Mouse (Mus musculus): ENCODE results near the gene Ccser2. TPM values are rescaled to one million over a fixed set of nuclear protein-coding genes. Genes with fewer than 3 reads are reported as not detected.

The Ccser2 gene
- polyA plus RNA-seq, 1 experiment, result 32.8 TPM

GRCm38 (mm10) chr14:36904206-36904605 is 64.4 kb downstream of the Ccser2 start:
- H3K9ac ChIP-seq (ENCODE audit: low read depth, poor library complexity, severe bottlenecking), result no peak overlapping the region

GRCm38 (mm10) chr14:36900883-36901282 is 67.7 kb downstream of the Ccser2 start:
- no peaks in the 10 kb centered on the region for H3K4me1 ChIP-seq (ENCODE audit: control insufficient read depth, insufficient read depth, low read length)
- no peaks in the 10 kb centered on the region for H3K27me3 ChIP-seq (ENCODE audit: control insufficient read depth, insufficient read depth, low read length, poor library complexity, severe bottlenecking)
- TF ChIP-seq CTCF (IDR thresholded peaks at IDR 0.05; ENCODE audit: low read depth, low read length) (no peak), POLR2A (IDR thresholded peaks at IDR 0.05; ENCODE audit: insufficient read depth, low read length) (no peak), EP300 (IDR thresholded peaks at IDR 0.05; ENCODE audit: insufficient read depth, low read depth, low read length) (no peak)
- peaks cover 2% of the 10 kb centered on the region; the same call in 1 of the 2 replicates for H3K36me3 ChIP-seq (ENCODE audit: control insufficient read depth, insufficient read depth, low read length, poor library complexity, severe bottlenecking)
- no peaks in the 10 kb centered on the region for H3K9me3 ChIP-seq (replicated peaks; ENCODE audit: control insufficient read depth, insufficient read depth, low read length, poor library complexity, severe bottlenecking)
- no peak overlapping the region for H3K9ac ChIP-seq (ENCODE audit: low read depth, poor library complexity, severe bottlenecking)
- H3K4me3 ChIP-seq (ENCODE audit: low read depth, low read length), result no peak overlapping the region
- H3K27ac ChIP-seq (ENCODE audit: insufficient read depth, low read length), result no peak overlapping the region

More at GRCm38 (mm10) chr14:36904206-36904605, 64.4 kb downstream of the Ccser2 start:
- TF ChIP-seq CTCF (IDR thresholded peaks at IDR 0.05; ENCODE audit: low read depth, low read length) (no peak), POLR2A (IDR thresholded peaks at IDR 0.05; ENCODE audit: insufficient read depth, low read length) (no peak), EP300 (IDR thresholded peaks at IDR 0.05; ENCODE audit: insufficient read depth, low read depth, low read length) (no peak)
- no peak overlapping the region for H3K4me3 ChIP-seq (ENCODE audit: low read depth, low read length)
- H3K4me1 ChIP-seq (ENCODE audit: control insufficient read depth, insufficient read depth, low read length), result no peaks in the 10 kb centered on the region
- H3K36me3 ChIP-seq (ENCODE audit: control insufficient read depth, insufficient read depth, low read length, poor library complexity, severe bottlenecking), result peaks cover 7% of the 10 kb centered on the region
- H3K27ac ChIP-seq (ENCODE audit: insufficient read depth, low read length), result no peak overlapping the region
- H3K9me3 ChIP-seq (replicated peaks; ENCODE audit: control insufficient read depth, insufficient read depth, low read length, poor library complexity, severe bottlenecking), result no peaks in the 10 kb centered on the region
- no peaks in the 10 kb centered on the region for H3K27me3 ChIP-seq (ENCODE audit: control insufficient read depth, insufficient read depth, low read length, poor library complexity, severe bottlenecking)

GRCm38 (mm10) chr14:36894701-36895100 is 73.9 kb downstream of the Ccser2 start:
- no peaks in the 10 kb centered on the region for H3K4me1 ChIP-seq (ENCODE audit: control insufficient read depth, insufficient read depth, low read length)
- TF ChIP-seq EP300 (IDR thresholded peaks at IDR 0.05; ENCODE audit: insufficient read depth, low read depth, low read length) (no peak), POLR2A (IDR thresholded peaks at IDR 0.05; ENCODE audit: insufficient read depth, low read length) (no peak), CTCF (IDR thresholded peaks at IDR 0.05; ENCODE audit: low read depth, low read length) (no peak)

GRCm38 (mm10) chr14:36892762-36893358 is 75.7 kb downstream of the Ccser2 start:
- H3K4me3 ChIP-seq (ENCODE audit: low read depth, low read length), result no peak overlapping the region
- TF ChIP-seq EP300 (IDR thresholded peaks at IDR 0.05; ENCODE audit: insufficient read depth, low read depth, low read length) (no peak), POLR2A (IDR thresholded peaks at IDR 0.05; ENCODE audit: insufficient read depth, low read length) (no peak), CTCF (IDR thresholded peaks at IDR 0.05; ENCODE audit: low read depth, low read length) (no peak)
- no peaks in the 10 kb centered on the region for H3K36me3 ChIP-seq (ENCODE audit: control insufficient read depth, insufficient read depth, low read length, poor library complexity, severe bottlenecking)
- H3K27ac ChIP-seq (ENCODE audit: insufficient read depth, low read length), result peak overlapping the region; percentile 29
- no peaks in the 10 kb centered on the region for H3K4me1 ChIP-seq (ENCODE audit: control insufficient read depth, insufficient read depth, low read length)
- H3K27me3 ChIP-seq (ENCODE audit: control insufficient read depth, insufficient read depth, low read length, poor library complexity, severe bottlenecking), result no peaks in the 10 kb centered on the region
- H3K9ac ChIP-seq (ENCODE audit: low read depth, poor library complexity, severe bottlenecking), result no peak overlapping the region
- H3K9me3 ChIP-seq (replicated peaks; ENCODE audit: control insufficient read depth, insufficient read depth, low read length, poor library complexity, severe bottlenecking), result no peaks in the 10 kb centered on the region

More at GRCm38 (mm10) chr14:36894701-36895100, 73.9 kb downstream of the Ccser2 start:
- Histone ChIP-seq H3K27me3 (ENCODE audit: control insufficient read depth, insufficient read depth, low read length, poor library complexity, severe bottlenecking) (no peaks in the 10 kb centered on the region), H3K36me3 (ENCODE audit: control insufficient read depth, insufficient read depth, low read length, poor library complexity, severe bottlenecking) (peaks cover 2% of the 10 kb centered on the region; the same call in 1 of the 2 replicates), H3K27ac (ENCODE audit: insufficient read depth, low read length) (no peak overlapping the region), H3K4me3 (ENCODE audit: low read depth, low read length) (no peak overlapping the region), H3K9ac (ENCODE audit: low read depth, poor library complexity, severe bottlenecking) (no peak overlapping the region), H3K9me3 (replicated peaks; ENCODE audit: control insufficient read depth, insufficient read depth, low read length, poor library complexity, severe bottlenecking) (no peaks in the 10 kb centered on the region)

- no peak for TF ChIP-seq POLR2A (IDR thresholded peaks at IDR 0.05; ENCODE audit: insufficient read depth, low read length)
- TF ChIP-seq CTCF (IDR thresholded peaks at IDR 0.05; ENCODE audit: low read depth, low read length), result no peak
- no peak for TF ChIP-seq EP300 (IDR thresholded peaks at IDR 0.05; ENCODE audit: insufficient read depth, low read depth, low read length)
- Histone ChIP-seq H3K9ac (ENCODE audit: low read depth, poor library complexity, severe bottlenecking) (no peak overlapping the region), H3K27me3 (ENCODE audit: control insufficient read depth, insufficient read depth, low read length, poor library complexity, severe bottlenecking) (no peaks in the 10 kb centered on the region)
Measured at GRCm38 (mm10) chr14:36890130-36890529, 78.4 kb downstream of the Ccser2 start.

GRCm38 (mm10) chr14:36885680-36886079 is 82.9 kb downstream of the Ccser2 start:
- H3K9me3 ChIP-seq (replicated peaks; ENCODE audit: control insufficient read depth, insufficient read depth, low read length, poor library complexity, severe bottlenecking), result no peaks in the 10 kb centered on the region
- no peak overlapping the region for H3K4me3 ChIP-seq (ENCODE audit: low read depth, low read length)
- H3K4me1 ChIP-seq (ENCODE audit: control insufficient read depth, insufficient read depth, low read length), result no peaks in the 10 kb centered on the region
- no peak overlapping the region for H3K9ac ChIP-seq (ENCODE audit: low read depth, poor library complexity, severe bottlenecking)
- TF ChIP-seq EP300 (IDR thresholded peaks at IDR 0.05; ENCODE audit: insufficient read depth, low read depth, low read length) (no peak), POLR2A (IDR thresholded peaks at IDR 0.05; ENCODE audit: insufficient read depth, low read length) (no peak)
- H3K27me3 ChIP-seq (ENCODE audit: control insufficient read depth, insufficient read depth, low read length, poor library complexity, severe bottlenecking), result no peaks in the 10 kb centered on the region
- H3K27ac ChIP-seq (ENCODE audit: insufficient read depth, low read length), result no peak overlapping the region
- peaks cover 2% of the 10 kb centered on the region for H3K36me3 ChIP-seq (ENCODE audit: control insufficient read depth, insufficient read depth, low read length, poor library complexity, severe bottlenecking)

More at GRCm38 (mm10) chr14:36890130-36890529, 78.4 kb downstream of the Ccser2 start:
- no peak overlapping the region for H3K27ac ChIP-seq (ENCODE audit: insufficient read depth, low read length)
- no peaks in the 10 kb centered on the region for H3K9me3 ChIP-seq (replicated peaks; ENCODE audit: control insufficient read depth, insufficient read depth, low read length, poor library complexity, severe bottlenecking)
- H3K4me3 ChIP-seq (ENCODE audit: low read depth, low read length), result no peak overlapping the region
- H3K36me3 ChIP-seq (ENCODE audit: control insufficient read depth, insufficient read depth, low read length, poor library complexity, severe bottlenecking), result no peaks in the 10 kb centered on the region
- H3K4me1 ChIP-seq (ENCODE audit: control insufficient read depth, insufficient read depth, low read length), result no peaks in the 10 kb centered on the region

Data from ES-Bruce4 (cell line).